Mouse (Mus musculus) G1E (cell line): Measurements from ENCODE around the gene Cks2. TPM values are rescaled to one million over a fixed set of nuclear protein-coding genes. Genes with fewer than 3 reads are reported as not detected.

ENCODE experiments used
- ATAC-seq: 2 replicates; pipeline ENCODE4 v1.8.0; 2016; ENCODE audit warnings: mild to moderate bottlenecking; ENCODE audit not compliant: insufficient number of reproducible peaks, poor library complexity, low FRiP score, severe bottlenecking; ENCODE audit errors: extremely low read depth
- DNase-seq: peaks from one replicate; pipeline ENCODE4 v3.0.0; 2012; ENCODE audit warnings: low spot score
- H3K27me3 ChIP-seq: 2 replicates; pipeline ENCODE4 v1.6.1; 2012; ENCODE audit warnings: mild to moderate bottlenecking, low read length, inconsistent platforms; ENCODE audit not compliant: insufficient read depth
- H3K36me3 ChIP-seq: replicated peaks from 2 replicates; pipeline ENCODE3; 2012; ENCODE audit warnings: mild to moderate bottlenecking, inconsistent platforms
- H3K4me1 ChIP-seq: 2 replicates; pipeline ENCODE4 v1.6.1; 2012; ENCODE audit warnings: low read depth, low read length, inconsistent platforms, mixed read lengths; ENCODE audit not compliant: insufficient read depth
- H3K4me3 ChIP-seq: 2 replicates; pipeline ENCODE4 v1.5.1; 2012; ENCODE audit warnings: low read depth, mild to moderate bottlenecking, inconsistent platforms, low read length, moderate library complexity, mixed read lengths
- H3K9me3 ChIP-seq: replicated peaks from 2 replicates; pipeline ENCODE4 v1.6.1; 2012; ENCODE audit warnings: inconsistent platforms
- CTCF ChIP-seq: IDR thresholded peaks from 2 replicates; pipeline ENCODE4 v1.5.1; 2012; ENCODE audit warnings: low read depth, low read length, inconsistent platforms, mixed read lengths
- GATA1 ChIP-seq: IDR thresholded peaks from 2 replicates; pipeline ENCODE4 v1.6.1; 2012; ENCODE audit warnings: borderline replicate concordance, low read length, inconsistent platforms, mixed read lengths
- GATA2 ChIP-seq: IDR thresholded peaks from 2 replicates; pipeline ENCODE4 v1.6.1; 2012; ENCODE audit warnings: low read depth, low read length, inconsistent platforms, borderline replicate concordance
- POLR2AphosphoS5 ChIP-seq: IDR thresholded peaks from 2 replicates; pipeline ENCODE4 v1.6.1; 2012; ENCODE audit warnings: low read depth, low read length, inconsistent platforms; ENCODE audit not compliant: insufficient replicate concordance
- TAL1 ChIP-seq: conservative IDR thresholded peaks from 2 replicates; pipeline ENCODE4 v1.6.1; 2012; ENCODE audit warnings: low read depth, low read length, inconsistent platforms, mixed read lengths
- polyA plus RNA-seq: library from polyadenylated mRNA; stranded (reverse); fragments of >175 nt; gene quantifications from 2 replicates; pipeline ENCODE4 v1.2.3, GENCODE M21; 2012
- total RNA-seq, 2 experiments: library from RNA; stranded (forward) in 1 of 2; stranded (reverse) in 1 of 2; fragments of 200-1000 nt in 1 of 2; fragments of >200 nt in 1 of 2; fragmentation: Nextera tagmentation in 1 of 2; gene quantifications; 2 replicates each; pipeline ENCODE4 v1.2.3; 2014 to 2017

The Cks2 gene
- total and polyA plus RNA-seq, 3 experiments, result 104 to 367 (median 303) TPM

- Histone ChIP-seq H3K4me3 (no peak overlapping the region), H3K9me3 (no peaks in the 10 kb centered on the region), H3K36me3 (no peaks in the 10 kb centered on the region), H3K4me1 (no peaks in the 10 kb centered on the region), H3K27me3 (no peaks in the 10 kb centered on the region)
- ATAC-seq (no peak), DNase-seq (no peak)
- no peak for TF ChIP-seq GATA2
- no peak for TF ChIP-seq TAL1
- TF ChIP-seq CTCF, result no peak
- no peak for TF ChIP-seq POLR2AphosphoS5
- no peak for TF ChIP-seq GATA1
Measured at GRCm38 (mm10) chr13:51603894-51604244, 41.2 kb upstream of the Cks2 start.

- no peak for DNase-seq
- TF ChIP-seq TAL1 (no peak), GATA1 (no peak), CTCF (no peak), GATA2 (no peak)
- Histone ChIP-seq H3K36me3 (no peaks in the 10 kb centered on the region), H3K4me1 (no peaks in the 10 kb centered on the region), H3K9me3 (no peaks in the 10 kb centered on the region), H3K4me3 (no peak overlapping the region), H3K27me3 (no peaks in the 10 kb centered on the region)
- ATAC-seq, result no peak
Measured at GRCm38 (mm10) chr13:51609231-51609630, 35.8 kb upstream of the Cks2 start.

- Histone ChIP-seq H3K36me3 (no peaks in the 10 kb centered on the region), H3K27me3 (peaks cover 4% of the 10 kb centered on the region), H3K9me3 (no peaks in the 10 kb centered on the region), H3K4me3 (no peak overlapping the region), H3K4me1 (no peaks in the 10 kb centered on the region)
- DNase-seq (no peak), ATAC-seq (no peak)
- TF ChIP-seq GATA1 (no peak), POLR2AphosphoS5 (no peak), TAL1 (no peak), GATA2 (no peak)
Measured at GRCm38 (mm10) chr13:51611060-51611459, 34.0 kb upstream of the Cks2 start.

GRCm38 (mm10) chr13:51611500-51611899 is 33.5 kb upstream of the Cks2 start:
- H3K4me1 ChIP-seq, result no peaks in the 10 kb centered on the region
- no peaks in the 10 kb centered on the region for H3K9me3 ChIP-seq
- TF ChIP-seq GATA1 (no peak), GATA2 (no peak), CTCF (no peak), TAL1 (no peak), POLR2AphosphoS5 (no peak)
- no peak overlapping the region for H3K4me3 ChIP-seq
- H3K36me3 ChIP-seq, result no peaks in the 10 kb centered on the region
- DNase-seq (no peak), ATAC-seq (no peak)
- peaks cover 4% of the 10 kb centered on the region for H3K27me3 ChIP-seq

- no peak overlapping the region for H3K4me3 ChIP-seq
- no peak for ATAC-seq
- peaks cover 6% of the 10 kb centered on the region for H3K27me3 ChIP-seq
- DNase-seq, result no peak
- no peaks in the 10 kb centered on the region for H3K36me3 ChIP-seq
- no peaks in the 10 kb centered on the region for H3K9me3 ChIP-seq
- TF ChIP-seq TAL1 (no peak), POLR2AphosphoS5 (no peak)
- no peaks in the 10 kb centered on the region for H3K4me1 ChIP-seq
Measured at GRCm38 (mm10) chr13:51615815-51616214, 29.2 kb upstream of the Cks2 start.

GRCm38 (mm10) chr13:51616417-51617044 is 28.5 kb upstream of the Cks2 start:
- TF ChIP-seq POLR2AphosphoS5 (no peak), TAL1 (no peak), CTCF (no peak), GATA1 (no peak), GATA2 (no peak)
- H3K27me3 ChIP-seq, result peaks cover 6% of the 10 kb centered on the region
- no peaks in the 10 kb centered on the region for H3K9me3 ChIP-seq
- no peak for ATAC-seq
- DNase-seq, result no peak
- H3K4me3 ChIP-seq, result no peak overlapping the region
- H3K4me1 ChIP-seq, result no peaks in the 10 kb centered on the region
- H3K36me3 ChIP-seq, result no peaks in the 10 kb centered on the region

GRCm38 (mm10) chr13:51617306-51617705 is 27.7 kb upstream of the Cks2 start:
- no peak for TF ChIP-seq TAL1
- TF ChIP-seq POLR2AphosphoS5, result no peak
- TF ChIP-seq GATA1, result no peak
- no peak for TF ChIP-seq GATA2
- TF ChIP-seq CTCF, result no peak
- DNase-seq (no peak), ATAC-seq (no peak)
- Histone ChIP-seq H3K9me3 (no peaks in the 10 kb centered on the region), H3K4me1 (no peaks in the 10 kb centered on the region), H3K27me3 (peaks cover 10% of the 10 kb centered on the region), H3K36me3 (no peaks in the 10 kb centered on the region), H3K4me3 (no peak overlapping the region)
